Mouse (Mus musculus) MEL (cell line): Measurements from ENCODE around the gene Med16. TPM values are rescaled to one million over a fixed set of nuclear protein-coding genes. Genes with fewer than 3 reads are reported as not detected.

Experiments
- DNase-seq: peaks from one replicate; pipeline ENCODE4 v3.0.0; 2011; ENCODE audit warnings: low read depth, low spot score
- H3K27ac ChIP-seq: 2 replicates; pipeline ENCODE4 v1.5.1; 2012; ENCODE audit warnings: low read depth, mild to moderate bottlenecking, control low read depth, low read length, moderate library complexity; ENCODE audit not compliant: control insufficient read depth
- H3K27me3 ChIP-seq, 2 experiments: fragments of 150-350 bp in 1 of 2; sonication (generic) in 1 of 2; 2 replicates each; pipeline ENCODE4 v1.6.1; 2012; ENCODE audit warnings: low read length in 2 of 2, mild to moderate bottlenecking in 2 of 2, improper control_type of control experiment in 1 of 2, moderate library complexity in 1 of 2; ENCODE audit not compliant: insufficient read depth in 2 of 2, control insufficient read depth in 1 of 2
- H3K36me3 ChIP-seq, 2 experiments: 2 replicates each; pipeline ENCODE4 v1.6.1; 2012 to 2014; ENCODE audit warnings: low read length in 2 of 2, improper control_type of control experiment in 1 of 2, inconsistent platforms in 1 of 2, mild to moderate bottlenecking in 1 of 2; ENCODE audit not compliant: insufficient read depth in 2 of 2, control insufficient read depth in 1 of 2
- H3K4me1 ChIP-seq, 2 experiments: fragments of 150-350 bp in 1 of 2; sonication (generic) in 1 of 2; 2 replicates each; pipeline ENCODE4 v1.6.1; 2012; ENCODE audit warnings: low read length in 2 of 2, improper control_type of control experiment in 1 of 2, mild to moderate bottlenecking in 1 of 2; ENCODE audit not compliant: insufficient read depth in 2 of 2, control insufficient read depth in 1 of 2
- H3K4me3 ChIP-seq, 2 experiments: fragments of 150-350 bp in 1 of 2; sonication (generic) in 1 of 2; 2 replicates each; pipeline ENCODE4 v1.5.1; 2012; ENCODE audit warnings: low read depth in 2 of 2, low read length in 2 of 2, mild to moderate bottlenecking in 2 of 2, moderate library complexity in 2 of 2, control low read depth in 1 of 2, improper control_type of control experiment in 1 of 2; ENCODE audit not compliant: control insufficient read depth in 1 of 2, insufficient read depth in 1 of 2
- H3K79me2 ChIP-seq: 2 replicates; pipeline ENCODE4 v1.6.1; 2012; ENCODE audit warnings: mild to moderate bottlenecking, low read length, moderate library complexity; ENCODE audit not compliant: control insufficient read depth, poor library complexity, insufficient read depth
- H3K9ac ChIP-seq: 2 replicates; pipeline ENCODE4 v1.6.1; 2012; ENCODE audit warnings: low read depth, mild to moderate bottlenecking, control low read depth, low read length, moderate library complexity; ENCODE audit not compliant: control insufficient read depth, poor library complexity, severe bottlenecking
- H3K9me3 ChIP-seq: fragments of 150-350 bp; sonication (generic); replicated peaks from 2 replicates; pipeline ENCODE4 v1.6.1; 2012; ENCODE audit warnings: mild to moderate bottlenecking, low read length, improper control_type of control experiment, moderate library complexity; ENCODE audit not compliant: insufficient read depth
- BHLHE40 ChIP-seq: IDR thresholded peaks from 2 replicates; pipeline ENCODE4 v1.6.1; 2012; ENCODE audit warnings: low read depth, mild to moderate bottlenecking, inconsistent platforms, low read length, improper control_type of control experiment, borderline replicate concordance
- CHD2 ChIP-seq: IDR thresholded peaks from 2 replicates; pipeline ENCODE4 v1.6.1; 2011; ENCODE audit warnings: low read length, improper control_type of control experiment
- CTCF ChIP-seq, 3 experiments: IDR thresholded peaks in 2 of 3; conservative IDR thresholded peaks in 1 of 3; 2 replicates each; pipeline ENCODE4 v1.5.1; 2011 to 2012; ENCODE audit warnings: low read length in 3 of 3, low read depth in 2 of 3, mild to moderate bottlenecking in 2 of 3, improper control_type of control experiment in 1 of 3, inconsistent platforms in 1 of 3, mixed read lengths in 1 of 3, moderate library complexity in 1 of 3; ENCODE audit not compliant: control insufficient read depth in 1 of 3, insufficient read depth in 1 of 3, poor library complexity in 1 of 3, severe bottlenecking in 1 of 3
- ELF1 ChIP-seq: IDR thresholded peaks from 2 replicates; pipeline ENCODE4 v1.6.1; 2014; ENCODE audit warnings: low read depth, mild to moderate bottlenecking, inconsistent platforms, low read length, improper control_type of control experiment, moderate library complexity
- EP300 ChIP-seq, 2 experiments: IDR thresholded peaks; 2 replicates each; pipeline ENCODE4 v1.6.1; 2011; ENCODE audit warnings: improper control_type of control experiment in 2 of 2, low read length in 2 of 2, low read depth in 1 of 2, mild to moderate bottlenecking in 1 of 2
- ETS1 ChIP-seq: IDR thresholded peaks from 2 replicates; pipeline ENCODE4 v1.6.1; 2012; ENCODE audit warnings: low read depth, mild to moderate bottlenecking, inconsistent platforms, low read length, improper control_type of control experiment, moderate library complexity
- GABPA ChIP-seq: IDR thresholded peaks from 2 replicates; pipeline ENCODE4 v1.6.1; 2012; ENCODE audit warnings: low read depth, mild to moderate bottlenecking, inconsistent platforms, low read length, improper control_type of control experiment, moderate library complexity
- HCFC1 ChIP-seq: IDR thresholded peaks from 2 replicates; pipeline ENCODE4 v1.6.1; 2012; ENCODE audit warnings: low read depth, mild to moderate bottlenecking, inconsistent platforms, low read length, improper control_type of control experiment, moderate library complexity
- KAT2A ChIP-seq: conservative IDR thresholded peaks from 2 replicates; pipeline ENCODE4 v1.6.1; 2012; ENCODE audit warnings: low read depth, low read length, improper control_type of control experiment, inconsistent platforms
- MAFK ChIP-seq: IDR thresholded peaks from 2 replicates; pipeline ENCODE4 v1.6.1; 2011; ENCODE audit warnings: low read depth, mild to moderate bottlenecking, low read length, improper control_type of control experiment, borderline replicate concordance
- MAX ChIP-seq: IDR thresholded peaks from 2 replicates; pipeline ENCODE4 v1.6.1; 2011; ENCODE audit warnings: low read length, improper control_type of control experiment
- MXI1 ChIP-seq: IDR thresholded peaks from 2 replicates; pipeline ENCODE4 v1.6.1; 2011; ENCODE audit warnings: mild to moderate bottlenecking, low read depth, low read length, improper control_type of control experiment
- MYC ChIP-seq: IDR thresholded peaks from 2 replicates; pipeline ENCODE4 v1.6.1; 2011; ENCODE audit warnings: low read depth, mild to moderate bottlenecking, low read length, improper control_type of control experiment, moderate library complexity
- NRF1 ChIP-seq: IDR thresholded peaks from 2 replicates; pipeline ENCODE4 v1.6.1; 2014; ENCODE audit warnings: low read depth, mild to moderate bottlenecking, inconsistent platforms, low read length, improper control_type of control experiment, moderate library complexity; ENCODE audit not compliant: poor library complexity, insufficient read depth, severe bottlenecking
- POLR2A ChIP-seq, 2 experiments: IDR thresholded peaks; 2 replicates each; pipeline ENCODE4 v1.6.1; 2011 to 2012; ENCODE audit warnings: low read length in 2 of 2, mild to moderate bottlenecking in 2 of 2, control low read depth in 1 of 2, improper control_type of control experiment in 1 of 2, low read depth in 1 of 2, moderate library complexity in 1 of 2; ENCODE audit not compliant: control insufficient read depth in 1 of 2, insufficient read depth in 1 of 2, poor library complexity in 1 of 2
- POLR2AphosphoS2 ChIP-seq: IDR thresholded peaks from 2 replicates; pipeline ENCODE4 v1.6.1; 2011; ENCODE audit warnings: low read length, improper control_type of control experiment
- RAD21 ChIP-seq: IDR thresholded peaks from 2 replicates; pipeline ENCODE4 v1.6.1; 2011; ENCODE audit warnings: mild to moderate bottlenecking, low read depth, low read length, improper control_type of control experiment
- RCOR1 ChIP-seq: IDR thresholded peaks from 2 replicates; pipeline ENCODE4 v1.6.1; 2012; ENCODE audit warnings: low read depth, mild to moderate bottlenecking, inconsistent platforms, low read length, improper control_type of control experiment
- SIN3A ChIP-seq: IDR thresholded peaks from 2 replicates; pipeline ENCODE4 v1.6.1; 2012; ENCODE audit warnings: low read length, improper control_type of control experiment, inconsistent platforms
- TAL1 ChIP-seq: IDR thresholded peaks from 2 replicates; pipeline ENCODE4 v1.6.1; 2012; ENCODE audit warnings: mild to moderate bottlenecking, inconsistent platforms, low read length, moderate library complexity, mixed read lengths
- TBP ChIP-seq: IDR thresholded peaks from 2 replicates; pipeline ENCODE4 v1.8.0; 2011; ENCODE audit warnings: low read depth, low read length, improper control_type of control experiment
- TCF12 ChIP-seq: IDR thresholded peaks from 2 replicates; pipeline ENCODE4 v1.6.1; 2014; ENCODE audit warnings: low read depth, mild to moderate bottlenecking, inconsistent platforms, low read length, improper control_type of control experiment, moderate library complexity
- UBTF ChIP-seq: IDR thresholded peaks from 2 replicates; pipeline ENCODE4 v1.6.1; 2012; ENCODE audit warnings: low read depth, mild to moderate bottlenecking, inconsistent platforms, low read length, improper control_type of control experiment, moderate library complexity, borderline replicate concordance; ENCODE audit not compliant: insufficient read depth
- ZC3H11A ChIP-seq: IDR thresholded peaks from 2 replicates; pipeline ENCODE4 v1.6.1; 2012; ENCODE audit warnings: low read depth, mild to moderate bottlenecking, inconsistent platforms, low read length, improper control_type of control experiment
- ZKSCAN1 ChIP-seq: IDR thresholded peaks from 2 replicates; pipeline ENCODE4 v1.6.1; 2012; ENCODE audit warnings: low read depth, mild to moderate bottlenecking, inconsistent platforms, low read length, improper control_type of control experiment, moderate library complexity
- ZMIZ1 ChIP-seq: IDR thresholded peaks from 2 replicates; pipeline ENCODE4 v1.6.1; 2012; ENCODE audit warnings: low read depth, mild to moderate bottlenecking, inconsistent platforms, low read length, improper control_type of control experiment, moderate library complexity
- polyA plus RNA-seq, 2 experiments: library from polyadenylated mRNA; stranded (reverse) in 1 of 2; unstranded in 1 of 2; fragments of >175 nt in 1 of 2; fragments of >200 nt in 1 of 2; gene quantifications; 2 replicates each; pipeline versions ENCODE4 v1.2.1 to v1.2.4; 2012; ENCODE audit warnings: low replicate concordance in 2 of 2, low read depth in 1 of 2; ENCODE audit not compliant: insufficient read length in 2 of 2, insufficient read depth in 1 of 2, missing spikeins in 1 of 2
- total RNA-seq: library from RNA; depleted of rRNA; stranded (reverse); fragments of 300-350 nt; gene quantifications from 2 replicates; pipeline ENCODE4 v1.2.3, GENCODE M21; 2012

Med16 gene
- total and polyA plus RNA-seq, 3 experiments, result 17.3 to 41.2 TPM; not detected in 1

DNA sequence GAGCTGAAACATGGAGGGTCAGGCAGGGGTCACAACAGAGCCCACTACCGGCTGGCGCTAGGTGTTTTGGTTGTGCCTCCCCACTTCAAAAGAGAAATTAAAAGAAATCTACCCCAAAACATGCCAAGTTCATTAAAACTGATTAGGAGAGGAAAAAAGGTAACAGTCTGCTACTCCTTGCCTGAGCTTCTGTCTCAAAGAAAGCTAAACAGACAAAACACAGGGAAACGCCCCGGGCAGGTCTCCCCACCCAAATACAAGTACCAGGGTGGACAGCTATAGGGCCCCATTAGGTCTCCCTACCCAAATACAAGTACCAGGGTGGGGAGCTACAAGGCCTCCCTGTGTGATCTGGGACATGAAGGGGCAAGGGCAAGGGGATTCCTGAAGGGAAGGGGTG lies 1.8 kb upstream of the Med16 start, which contains the start of gene Gm26602:
Gm26602 (plus strand) TSS at position 301 of the 400 bp plus-strand sequence.
- Histone ChIP-seq H3K4me3 (no peak within 1 kb of the TSS), H3K4me1 (peaks cover 6 to 23% of the 10 kb centered on the region in 2 experiments), H3K79me2 (peaks cover 3% of the 10 kb centered on the region), H3K9ac (no peak within 1 kb of the TSS; the same call in 1 of the 2 replicates), H3K36me3 (peaks cover 0 to 7% of the 10 kb centered on the region in 2 experiments; a peak in 2 of 4 replicates), H3K9me3 (no peaks in the 10 kb centered on the region), H3K27me3 (no peaks in the 10 kb centered on the region), H3K27ac (no peak within 1 kb of the TSS)
- no peak for DNase-seq
- TF ChIP-seq CHD2, result no peak
- TF ChIP-seq MAFK, result no peak
- TF ChIP-seq CTCF (IDR thresholded peaks at IDR 0.05 in 2 of 3, conservative IDR thresholded peaks at IDR 0.05 in 1 of 3; ENCODE audit: control insufficient read depth in 1 of 3, insufficient read depth in 1 of 3, low read depth in 2 of 3, low read length in 3 of 3, poor library complexity in 1 of 3, severe bottlenecking in 1 of 3), result no peak
- no peak for TF ChIP-seq MAX
- TF ChIP-seq GABPA, result no peak
- no peak for TF ChIP-seq ETS1
- TF ChIP-seq ZC3H11A, result no peak
- no peak for TF ChIP-seq TCF12
- TF ChIP-seq KAT2A, result no peak
- TF ChIP-seq ZKSCAN1, result no peak
- TF ChIP-seq RCOR1, result no peak

DNA sequence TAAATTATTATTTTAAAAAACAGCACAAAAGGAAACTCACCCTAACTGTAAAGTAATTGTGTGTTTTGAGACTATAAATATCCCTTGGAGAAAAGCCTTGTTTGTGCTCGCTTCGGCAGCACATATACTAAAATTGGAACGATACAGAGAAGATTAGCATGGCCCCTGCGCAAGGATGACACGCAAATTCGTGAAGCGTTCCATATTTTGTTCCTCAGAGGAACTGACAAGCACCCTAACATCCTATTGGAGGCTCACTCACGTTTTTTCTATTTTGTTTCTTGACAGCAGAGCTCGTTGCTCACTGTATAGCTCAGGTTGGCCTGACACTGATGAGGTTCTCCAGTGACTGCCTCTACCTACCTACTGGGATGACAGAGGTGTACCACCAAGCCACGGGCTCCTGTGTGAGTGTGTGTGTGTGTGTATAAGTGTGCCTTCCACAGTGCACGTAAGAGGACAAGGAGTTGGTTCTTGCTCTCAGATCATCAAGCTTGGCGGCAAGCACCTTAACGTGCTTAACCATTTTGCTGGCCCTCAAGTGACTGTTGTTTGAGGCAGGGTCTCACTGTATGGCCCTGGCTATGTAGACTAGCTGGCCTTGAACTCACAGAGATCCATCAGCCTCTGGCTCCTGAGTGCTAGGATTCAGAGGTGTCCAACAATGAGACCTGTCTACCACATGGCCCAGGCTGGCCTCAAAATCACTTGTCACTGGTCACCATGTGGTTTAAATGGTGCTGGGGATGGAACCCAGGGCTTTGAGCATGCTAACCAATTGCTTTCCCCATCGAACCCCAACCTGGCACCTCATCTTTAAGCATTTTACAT lies 584 bp upstream of the Med16 start:
- H3K36me3 ChIP-seq, result peaks cover 0 to 3% of the 10 kb centered on the region in 2 experiments; a peak in 1 of 4 replicates
- DNase-seq, result peak; percentile 86
- H3K79me2 ChIP-seq, result peaks cover 1% of the 10 kb centered on the region; the same call in 1 of the 2 replicates
- H3K4me1 ChIP-seq, result peaks cover 4 to 12% of the 10 kb centered on the region in 2 experiments; a peak in 3 of 4 replicates
- H3K27ac ChIP-seq, result peak overlapping the region; percentile 49
- H3K9ac ChIP-seq, result peak overlapping the region; percentile 96
- H3K27me3 ChIP-seq, result no peaks in the 10 kb centered on the region
- H3K9me3 ChIP-seq, result no peaks in the 10 kb centered on the region
- TF ChIP-seq MAFK, result peak; percentile 97
- TF ChIP-seq RCOR1, result no peak
- TF ChIP-seq BHLHE40, result no peak
- TF ChIP-seq SIN3A, result 0 out of 2 replicates have a peak, but pooled peaks have one; percentile 28
- peak; percentile 82; the same call in 1 of the 2 replicates for TF ChIP-seq ZMIZ1
- TF ChIP-seq POLR2AphosphoS2, result peak; percentile 58; the same call in 1 of the 2 replicates
- no peak for TF ChIP-seq EP300 (IDR thresholded peaks at IDR 0.05; ENCODE audit: low read depth in 1 of 2, low read length in 2 of 2)
- no peak for TF ChIP-seq HCFC1
- TF ChIP-seq TAL1, result no peak
- no peak for TF ChIP-seq RAD21
- TF ChIP-seq UBTF, result no peak
- no peak; the same call in none of the 2 replicates for TF ChIP-seq MXI1
- TF ChIP-seq MYC, result 0 out of 2 replicates have a peak, but pooled peaks have one; percentile 61
- TF ChIP-seq ELF1, result peak; percentile 62; the same call in 1 of the 2 replicates
- peak; percentile 58; the same call in 1 of the 2 replicates for TF ChIP-seq NRF1
- TF ChIP-seq POLR2A (IDR thresholded peaks at IDR 0.05; ENCODE audit: control insufficient read depth in 1 of 2, insufficient read depth in 1 of 2, low read depth in 1 of 2, low read length in 2 of 2, poor library complexity in 1 of 2), result peak in 1 of 2 experiments; percentile 79; a peak in 3 of 4 replicates
- TF ChIP-seq ETS1, result peak; percentile 19; the same call in 1 of the 2 replicates
- TF ChIP-seq ZC3H11A, result no peak
- peak; percentile 100 for TF ChIP-seq TBP
- peak overlapping the region; percentile 33 to 73 for H3K4me3 ChIP-seq
